Mouse (Mus musculus): ENCODE data around the gene H2-M9.

H2-M9 gene

DNA sequence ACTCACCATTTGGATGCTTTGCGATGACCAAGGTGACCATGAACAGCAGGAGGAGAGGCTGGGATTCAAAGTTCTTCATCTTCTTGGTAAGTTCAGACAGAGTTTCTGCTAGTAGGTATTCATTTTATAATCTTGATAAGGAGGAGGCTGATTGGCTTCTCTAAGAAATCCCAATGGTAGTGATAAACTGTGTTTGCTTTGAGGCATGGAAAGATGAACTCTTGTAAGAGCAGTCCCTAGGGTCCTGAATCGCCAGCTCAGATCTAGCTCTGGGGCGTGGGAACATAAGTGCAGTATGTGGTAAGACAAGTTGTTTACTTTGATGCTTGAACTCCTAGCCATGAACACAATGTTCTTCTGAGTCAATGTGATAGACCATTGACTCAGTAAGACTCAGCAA lies at the start of gene H2-M9:
TSS of gene H2-M9 (minus strand) at position 101 of the 400 bp plus-strand sequence.
- DNase-seq (ENCODE audit: low spot score in 2 of 2), result no peak

DNA sequence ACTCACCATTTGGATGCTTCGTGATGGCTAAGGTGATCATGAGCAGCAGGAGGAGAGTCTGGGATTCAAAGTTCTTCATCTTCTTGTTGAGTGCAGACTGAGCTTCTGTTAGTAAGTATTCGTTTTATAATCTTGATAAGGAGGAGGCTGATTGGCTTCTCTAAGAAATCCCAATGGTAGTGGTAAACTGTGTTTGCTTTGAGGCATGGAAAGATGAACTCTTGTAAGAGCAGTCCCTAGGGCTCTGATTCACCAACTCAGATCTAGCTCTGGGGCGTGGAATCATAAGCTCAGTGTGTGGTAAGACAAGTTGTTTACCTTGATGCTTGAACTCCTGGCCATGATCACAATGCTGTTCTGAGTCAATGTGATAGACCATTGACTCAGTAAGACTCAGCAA lies 29.7 kb upstream of the H2-M9 start, which contains the start of gene H2-M1:
TSS of gene H2-M1 (minus strand) at position 101 of the 400 bp plus-strand sequence.
- DNase-seq (ENCODE audit: low spot score in 2 of 2), result no peak
